Mouse (Mus musculus) stomach, embryonic 15.5 days (tissue): ENCODE results near the gene Dffb. TPM values are rescaled to one million over a fixed set of nuclear protein-coding genes. Genes with fewer than 3 reads are reported as not detected.

Experiments
- ATAC-seq: fragments of 200-750 bp; cut with Nextera tagmentation; 2 replicates; pipeline ENCODE4 v1.8.0; 2017; ENCODE audit warnings: low read depth, moderate number of reproducible peaks, moderate TSS enrichment; ENCODE audit not compliant: insufficient read depth, low FRiP score
- H3K27ac ChIP-seq: fragments of 300-500 bp; sonication (generic); 2 replicates; pipeline ENCODE4 v1.5.1; 2015; ENCODE audit warnings: mild to moderate bottlenecking, inconsistent platforms
- H3K27me3 ChIP-seq: fragments of 300-500 bp; sonication (generic); replicated peaks from 2 replicates; pipeline ENCODE4 v1.6.1; 2015; ENCODE audit warnings: inconsistent platforms
- H3K36me3 ChIP-seq: fragments of 300-500 bp; sonication (generic); 2 replicates; pipeline ENCODE4 v1.6.1; 2015; ENCODE audit warnings: inconsistent platforms
- H3K4me1 ChIP-seq: fragments of 300-500 bp; sonication (generic); 2 replicates; pipeline ENCODE4 v1.6.1; 2015; ENCODE audit warnings: inconsistent platforms
- H3K4me2 ChIP-seq: fragments of 300-500 bp; sonication (generic); 2 replicates; pipeline ENCODE4 v1.6.1; 2015; ENCODE audit warnings: mild to moderate bottlenecking, inconsistent platforms
- H3K4me3 ChIP-seq: fragments of 300-500 bp; sonication (generic); replicated peaks from 2 replicates; pipeline ENCODE4 v1.5.1; 2015; ENCODE audit warnings: inconsistent platforms
- H3K9ac ChIP-seq: fragments of 300-500 bp; sonication (generic); 2 replicates; pipeline ENCODE4 v1.6.1; 2015; ENCODE audit warnings: inconsistent platforms
- H3K9me3 ChIP-seq: fragments of 300-500 bp; sonication (generic); 2 replicates; pipeline ENCODE4 v1.6.1; 2016; ENCODE audit warnings: inconsistent platforms
- WGBS: fragments of 180-500 bp; shearing (Covaris S2); methylation state at CpG from one replicate; pipeline ENCODE4 v1.1.7; 2015; 5-methylcytosine and 5-hydroxymethylcytosine counted together
- polyA plus RNA-seq: library from polyadenylated mRNA; unstranded; fragments of >200 nt; fragmentation: Nextera tagmentation; extraction: Ambion mirVana; gene quantifications from 2 replicates; pipeline ENCODE4 v1.2.1, GENCODE M21; 2015

The Dffb gene
- polyA plus RNA-seq, 1 experiment from 2014 or later, result 11.5 TPM

- Histone ChIP-seq H3K9me3 (no peaks in the 10 kb centered on the region), H3K36me3 (peaks cover 25% of the 10 kb centered on the region), H3K4me2 (peak overlapping the region; percentile 61), H3K4me1 (peaks cover 8% of the 10 kb centered on the region; the same call in 1 of the 2 replicates), H3K27me3 (no peaks in the 10 kb centered on the region; the same call in 1 of the 2 replicates), H3K4me3 (peak overlapping the region; percentile 67), H3K9ac (peak overlapping the region; percentile 70), H3K27ac (peak overlapping the region; percentile 90)
- ATAC-seq, result no peak; the same call in 1 of the 2 replicates
- under 1% methylated on average over 37 of the region's 37 CpGs for WGBS
Observed at GRCm38 (mm10) chr4:153957444-153958250, 17.3 kb downstream of the Dffb start.

- Histone ChIP-seq H3K4me3 (peak within 1 kb of the TSS; percentile 67), H3K4me2 (peak within 1 kb of the TSS; percentile 61), H3K4me1 (peaks cover 8% of the 10 kb centered on the region; the same call in 1 of the 2 replicates), H3K9ac (peak within 1 kb of the TSS; percentile 70), H3K27me3 (no peaks in the 10 kb centered on the region; the same call in 1 of the 2 replicates), H3K27ac (peak within 1 kb of the TSS; percentile 90), H3K36me3 (peaks cover 16% of the 10 kb centered on the region), H3K9me3 (no peaks in the 10 kb centered on the region)
- WGBS, result 1% methylated on average over 66 of the region's 67 CpGs
- ATAC-seq, result peak; percentile 95
Observed at GRCm38 (mm10) chr4:153956569-153957405, 18.1 kb downstream of the Dffb start, which contains the start of gene A430005L14Rik. Gene A430005L14Rik (plus strand): TSS chr4:153957237.

- no peak for ATAC-seq
- no peak overlapping the region for H3K27ac ChIP-seq
- H3K36me3 ChIP-seq, result peaks cover 6% of the 10 kb centered on the region
- WGBS, result 70% methylated on average over 8 of the region's 8 CpGs
- no peak overlapping the region for H3K9ac ChIP-seq
- H3K4me2 ChIP-seq, result no peak overlapping the region
- H3K9me3 ChIP-seq, result no peaks in the 10 kb centered on the region
- no peak overlapping the region for H3K4me3 ChIP-seq
- H3K27me3 ChIP-seq, result no peaks in the 10 kb centered on the region; the same call in 1 of the 2 replicates
- H3K4me1 ChIP-seq, result peaks cover 8% of the 10 kb centered on the region; the same call in 1 of the 2 replicates
Observed at GRCm38 (mm10) chr4:153955651-153956050, 19.3 kb downstream of the Dffb start.

GRCm38 (mm10) chr4:153951692-153952091 is 23.2 kb downstream of the Dffb start:
- Histone ChIP-seq H3K4me1 (0 out of 2 replicates have a peak, but pooled peaks cover 3% of the 10 kb centered on the region), H3K4me2 (no peak overlapping the region), H3K36me3 (no peaks in the 10 kb centered on the region), H3K9me3 (no peaks in the 10 kb centered on the region), H3K4me3 (no peak overlapping the region), H3K27me3 (no peaks in the 10 kb centered on the region; the same call in 1 of the 2 replicates), H3K27ac (no peak overlapping the region), H3K9ac (no peak overlapping the region)
- WGBS, result 57% methylated on average over 5 of the region's 5 CpGs
- no peak for ATAC-seq

- Histone ChIP-seq H3K4me2 (no peak overlapping the region), H3K9ac (no peak overlapping the region), H3K9me3 (no peaks in the 10 kb centered on the region), H3K4me1 (0 out of 2 replicates have a peak, but pooled peaks cover 3% of the 10 kb centered on the region), H3K36me3 (no peaks in the 10 kb centered on the region), H3K4me3 (no peak overlapping the region), H3K27ac (no peak overlapping the region), H3K27me3 (no peaks in the 10 kb centered on the region; the same call in 1 of the 2 replicates)
- ATAC-seq, result no peak
- 67% methylated on average over 3 of the region's 3 CpGs for WGBS
Observed at GRCm38 (mm10) chr4:153951150-153951549, 23.8 kb downstream of the Dffb start.

GRCm38 (mm10) chr4:153950372-153950771 is 24.6 kb downstream of the Dffb start:
- no peaks in the 10 kb centered on the region for H3K36me3 ChIP-seq
- ATAC-seq, result no peak
- 0 out of 2 replicates have a peak, but pooled peaks cover 3% of the 10 kb centered on the region for H3K4me1 ChIP-seq
- no peak overlapping the region for H3K4me2 ChIP-seq
- H3K9ac ChIP-seq, result no peak overlapping the region
- H3K9me3 ChIP-seq, result no peaks in the 10 kb centered on the region
- 73% methylated on average over 2 of the region's 2 CpGs for WGBS
- no peak overlapping the region for H3K4me3 ChIP-seq
- H3K27ac ChIP-seq, result no peak overlapping the region
- no peaks in the 10 kb centered on the region; the same call in 1 of the 2 replicates for H3K27me3 ChIP-seq

- Histone ChIP-seq H3K4me2 (no peak overlapping the region), H3K9ac (no peak overlapping the region), H3K27me3 (no peaks in the 10 kb centered on the region; the same call in 1 of the 2 replicates), H3K4me3 (no peak overlapping the region), H3K9me3 (no peaks in the 10 kb centered on the region), H3K4me1 (0 out of 2 replicates have a peak, but pooled peaks cover 3% of the 10 kb centered on the region), H3K36me3 (no peaks in the 10 kb centered on the region), H3K27ac (no peak overlapping the region)
- no peak for ATAC-seq
- 76% methylated on average over 6 of the region's 6 CpGs for WGBS
Observed at GRCm38 (mm10) chr4:153945741-153946140, 29.2 kb downstream of the Dffb start.

- Histone ChIP-seq H3K27ac (no peak overlapping the region), H3K36me3 (no peaks in the 10 kb centered on the region), H3K9ac (no peak overlapping the region), H3K4me1 (0 out of 2 replicates have a peak, but pooled peaks cover 3% of the 10 kb centered on the region), H3K4me2 (no peak overlapping the region), H3K27me3 (no peaks in the 10 kb centered on the region; the same call in 1 of the 2 replicates), H3K9me3 (no peaks in the 10 kb centered on the region), H3K4me3 (no peak overlapping the region)
- WGBS, result 52% methylated on average over 6 of the region's 6 CpGs
- no peak for ATAC-seq
Observed at GRCm38 (mm10) chr4:153944261-153944660, 30.7 kb downstream of the Dffb start.

GRCm38 (mm10) chr4:153943243-153943642 is 31.7 kb downstream of the Dffb start:
- Histone ChIP-seq H3K36me3 (no peaks in the 10 kb centered on the region), H3K4me2 (no peak overlapping the region), H3K4me1 (no peaks in the 10 kb centered on the region), H3K4me3 (no peak overlapping the region), H3K9ac (no peak overlapping the region), H3K27me3 (no peaks in the 10 kb centered on the region; the same call in 1 of the 2 replicates), H3K27ac (no peak overlapping the region), H3K9me3 (no peaks in the 10 kb centered on the region)
- no peak for ATAC-seq
- WGBS, result 50% methylated on average over 4 of the region's 4 CpGs

GRCm38 (mm10) chr4:153929921-153930320 is 45.0 kb downstream of the Dffb start:
- no peaks in the 10 kb centered on the region for H3K36me3 ChIP-seq
- WGBS, result 69% methylated on average over 4 of the region's 4 CpGs
- no peaks in the 10 kb centered on the region for H3K27me3 ChIP-seq
- no peak overlapping the region for H3K4me2 ChIP-seq
- no peak for ATAC-seq
- H3K27ac ChIP-seq, result no peak overlapping the region
- H3K9me3 ChIP-seq, result no peaks in the 10 kb centered on the region
- no peaks in the 10 kb centered on the region for H3K4me1 ChIP-seq
- no peak overlapping the region for H3K4me3 ChIP-seq
- H3K9ac ChIP-seq, result no peak overlapping the region

- no peaks in the 10 kb centered on the region for H3K9me3 ChIP-seq
- WGBS, result 56% methylated on average over 10 of the region's 10 CpGs
- no peak overlapping the region for H3K9ac ChIP-seq
- H3K27ac ChIP-seq, result no peak overlapping the region
- no peak overlapping the region for H3K4me3 ChIP-seq
- ATAC-seq, result no peak
- no peaks in the 10 kb centered on the region for H3K36me3 ChIP-seq
- no peaks in the 10 kb centered on the region for H3K4me1 ChIP-seq
- no peak overlapping the region for H3K4me2 ChIP-seq
- no peaks in the 10 kb centered on the region for H3K27me3 ChIP-seq
Observed at GRCm38 (mm10) chr4:153929425-153929824, 45.5 kb downstream of the Dffb start.
